Mouse (Mus musculus) thymus, postnatal 36 days (tissue): ENCODE measurements around the gene Syn3.

Experiments used
- DNase-seq, 2 experiments: peaks; one replicate each; pipeline ENCODE4 v3.0.0; 2022; ENCODE audit warnings: mixed read lengths in 2 of 2

Gene Syn3

GRCm38 (mm10) chr10:86025906-86026305 is 472.8 kb downstream of the Syn3 start:
- no peak for DNase-seq

- no peak for DNase-seq
Measured at GRCm38 (mm10) chr10:86023149-86023548, 475.5 kb downstream of the Syn3 start.

- no peak for DNase-seq
Measured at GRCm38 (mm10) chr10:86022474-86022816, 476.3 kb downstream of the Syn3 start.

- DNase-seq, result peak; percentile 86 to 89
Measured at GRCm38 (mm10) chr10:86021749-86022473, 476.8 kb downstream of the Syn3 start, which contains the start of gene Fbxo7. Gene Fbxo7, plus strand, starts transcription at chr10:86021972.

- DNase-seq, result no peak
Measured at GRCm38 (mm10) chr10:86021408-86021748, 477.3 kb downstream of the Syn3 start.

- no peak for DNase-seq
Measured at GRCm38 (mm10) chr10:86018813-86019212, 479.9 kb downstream of the Syn3 start.

- no peak for DNase-seq
Measured at GRCm38 (mm10) chr10:86017781-86018180, 480.9 kb downstream of the Syn3 start.

- no peak for DNase-seq
Measured at GRCm38 (mm10) chr10:86011781-86012180, 486.9 kb downstream of the Syn3 start, which contains the start of gene Bpifc. Gene Bpifc, minus strand, starts transcription at chr10:86011895.

- no peak for DNase-seq
Measured at GRCm38 (mm10) chr10:86011172-86011571, 487.5 kb downstream of the Syn3 start.

GRCm38 (mm10) chr10:86010636-86011035 is 488.1 kb downstream of the Syn3 start:
- no peak for DNase-seq

GRCm38 (mm10) chr10:86009688-86010087 is 489.0 kb downstream of the Syn3 start:
- DNase-seq, result no peak

GRCm38 (mm10) chr10:86006455-86006854 is 492.2 kb downstream of the Syn3 start:
- no peak for DNase-seq
